Mouse (Mus musculus): ENCODE results near the gene Gm2075. TPM values are rescaled to one million over a fixed set of nuclear protein-coding genes. Genes with fewer than 3 reads are reported as not detected.

Gm2075 gene
- not detected in 2 replicates for polyA plus RNA-seq (2012; rRNA removed)

GRCm38 (mm10) chr12:88011548-88011947 lies at the start of gene Gm2075:
Gene Gm2075, plus strand, starts transcription at chr12:88011848.

GRCm38 (mm10) chr12:88018671-88019070 lies 7.0 kb downstream of the Gm2075 start, which contains the start of gene Gm6803:
Gene Gm6803, minus strand, starts transcription at chr12:88018771.

GRCm38 (mm10) chr12:88026704-88027103 lies 15.1 kb downstream of the Gm2075 start, which contains the start of gene Gm2056:
Gene Gm2056, plus strand, starts transcription at chr12:88027004.

Other genes with a start within 250 kb of the Gm2075 start
- gene Gm21319, start 236.1 kb upstream of the Gm2075 start, polyA plus RNA-seq (2012; rRNA removed): not detected in 2 replicates
- not detected in 2 replicates for gene Gm21936, start 216.3 kb upstream of the Gm2075 start, polyA plus RNA-seq (2012; rRNA removed)
- gene BB287469, start 195.3 kb upstream of the Gm2075 start, polyA plus RNA-seq (2012; rRNA removed): not detected in 2 replicates
- not detected in 2 replicates for gene Gm2001, start 169.5 kb upstream of the Gm2075 start, polyA plus RNA-seq (2012; rRNA removed)
- gene Gm2016, start 137.8 kb upstream of the Gm2075 start, polyA plus RNA-seq (2012; rRNA removed): not detected in 2 replicates
- gene Gm2022, start 116.5 kb upstream of the Gm2075 start, polyA plus RNA-seq (2012; rRNA removed): not detected in 2 replicates
- not detected in 2 replicates for gene Gm2035, start 92.0 kb upstream of the Gm2075 start, polyA plus RNA-seq (2012; rRNA removed)
- gene Gm2042, start 57.8 kb upstream of the Gm2075 start, polyA plus RNA-seq (2012; rRNA removed): not detected in 2 replicates
- not detected in 2 replicates for gene Gm6803, start 6.9 kb downstream of the Gm2075 start, polyA plus RNA-seq (2012; rRNA removed)
- not detected in 2 replicates for gene Gm2056, start 15.2 kb downstream of the Gm2075 start, polyA plus RNA-seq (2012; rRNA removed)
- not detected in 2 replicates for gene Gm16368, start 71.8 kb downstream of the Gm2075 start, polyA plus RNA-seq (2012; rRNA removed)
- not detected in 2 replicates for gene Gm10436, start 170.3 kb downstream of the Gm2075 start, polyA plus RNA-seq (2012; rRNA removed)
- gene Gm8332, start 238.3 kb downstream of the Gm2075 start, polyA plus RNA-seq (2012; rRNA removed): not detected in 2 replicates

Measured in stomach, adult 2 months (tissue).